Mouse (Mus musculus) cerebellum, adult 2 months (tissue): ENCODE measurements around the gene Uqcc1.

Experiments used
- CTCF ChIP-seq: fragments of 200-500 bp; IDR thresholded peaks from 2 replicates; pipeline ENCODE4 v1.5.1; 2011; ENCODE audit warnings: low read depth, mild to moderate bottlenecking, control low read depth, low read length, moderate library complexity, borderline replicate concordance; ENCODE audit not compliant: insufficient read depth
- POLR2A ChIP-seq: fragments of 200-500 bp; IDR thresholded peaks from 2 replicates; pipeline ENCODE4 v1.6.1; 2011; ENCODE audit warnings: low read length, control low read depth, borderline replicate concordance; ENCODE audit not compliant: insufficient read depth

DNA sequence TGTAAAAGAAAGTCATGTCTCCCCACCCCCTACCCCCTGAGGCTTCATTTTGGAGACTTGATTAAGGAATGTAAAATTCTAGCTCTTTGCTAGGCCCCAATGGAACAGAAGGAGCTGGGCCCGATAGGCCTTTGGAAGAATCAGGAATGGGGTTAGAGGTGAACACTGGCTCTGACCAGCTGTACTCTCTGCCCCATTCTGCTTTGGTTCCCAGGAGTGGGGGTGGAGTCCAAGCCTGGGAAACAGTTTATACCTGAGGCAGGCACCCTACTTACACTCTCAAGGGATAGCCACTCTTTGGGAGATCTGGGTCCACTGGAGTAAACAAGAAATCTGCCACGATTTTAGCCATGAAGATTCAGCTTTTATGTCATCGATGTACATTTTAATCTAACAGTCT, 10.6 kb upstream of the Uqcc1 start, which contains the start of gene Gm15557:
- TF ChIP-seq POLR2A (no peak), CTCF (no peak)
